Mouse (Mus musculus): ENCODE results near the gene Ric1.

DNA sequence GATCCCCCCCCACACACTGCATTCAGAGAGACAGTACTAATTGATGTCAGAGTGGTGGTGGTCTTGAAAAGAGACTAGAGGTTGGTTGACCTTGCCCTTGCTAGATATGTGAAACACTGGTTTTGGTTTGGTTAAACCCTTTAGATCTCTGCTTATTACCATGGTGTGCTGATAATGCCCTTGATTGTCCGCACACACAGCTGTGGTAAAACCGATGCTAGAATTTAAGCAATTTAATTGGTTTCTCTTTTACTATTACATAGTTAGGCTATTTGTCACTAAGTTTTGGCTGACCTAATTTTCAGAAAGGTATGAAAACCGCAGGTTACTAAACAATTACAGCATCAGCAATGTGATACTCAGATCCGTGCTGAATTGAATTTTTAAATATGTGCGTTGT, 1.6 kb downstream of the Ric1 start:
- TF ChIP-seq CTCF (IDR thresholded peaks at IDR 0.05; ENCODE audit: insufficient read depth, low read depth, low read length): no peak
- no peak for TF ChIP-seq POLR2A (IDR thresholded peaks at IDR 0.05; ENCODE audit: insufficient read depth, low read depth, low read length)
